Mouse (Mus musculus): ENCODE measurements around the gene Acy3. TPM values are rescaled to one million over a fixed set of nuclear protein-coding genes. Genes with fewer than 3 reads are reported as not detected.
A peak's percentile ranks its signal among the peaks of the same experiment; 100 is the strongest.

Gene Acy3
- total and polyA plus RNA-seq, 3 experiments, result 5.9 to 12.1 TPM; not detected in 1

- no peaks in the 10 kb centered on the region for H3K4me1 ChIP-seq (ENCODE audit: control insufficient read depth in 1 of 2, insufficient read depth in 2 of 2, low read length in 2 of 2)
- H3K79me2 ChIP-seq (ENCODE audit: control insufficient read depth, insufficient read depth, low read length, poor library complexity), result no peaks in the 10 kb centered on the region
- no peak overlapping the region for H3K27ac ChIP-seq (ENCODE audit: control insufficient read depth, low read depth, low read length)
- no peak overlapping the region for H3K4me3 ChIP-seq (ENCODE audit: control insufficient read depth in 1 of 2, insufficient read depth in 1 of 2, low read depth in 2 of 2, low read length in 2 of 2)
- no peaks in the 10 kb centered on the region for H3K9me3 ChIP-seq (replicated peaks; ENCODE audit: insufficient read depth, low read length)
- H3K9ac ChIP-seq (ENCODE audit: control insufficient read depth, low read depth, low read length, poor library complexity, severe bottlenecking), result no peak overlapping the region
- TF ChIP-seq USF2 (IDR thresholded peaks at IDR 0.05; ENCODE audit: borderline replicate concordance in 1 of 2, insufficient read depth in 1 of 2, low read depth in 1 of 2, low read length in 2 of 2) (no peak), ETS1 (IDR thresholded peaks at IDR 0.05; ENCODE audit: low read depth, low read length) (no peak), CTCF (IDR thresholded peaks at IDR 0.05 in 2 of 3, conservative IDR thresholded peaks at IDR 0.05 in 1 of 3; ENCODE audit: control insufficient read depth in 1 of 3, insufficient read depth in 1 of 3, low read depth in 2 of 3, low read length in 3 of 3, poor library complexity in 1 of 3, severe bottlenecking in 1 of 3) (peak; percentile 42 to 49 (median 45)), RAD21 (IDR thresholded peaks at IDR 0.05; ENCODE audit: low read depth, low read length) (no peak)
- peak; percentile 42 for DNase-seq (ENCODE audit: low read depth, low spot score)
- no peaks in the 10 kb centered on the region for H3K36me3 ChIP-seq (ENCODE audit: control insufficient read depth in 1 of 2, insufficient read depth in 2 of 2, low read length in 2 of 2)
- H3K27me3 ChIP-seq (ENCODE audit: control insufficient read depth in 1 of 2, insufficient read depth in 2 of 2, low read length in 2 of 2), result 0 out of 4 replicates have a peak, but pooled peaks cover 0 to 2% of the 10 kb centered on the region in 2 experiments
Measured at GRCm38 (mm10) chr19:3962469-3962868, 23.9 kb upstream of the Acy3 start.

DNA sequence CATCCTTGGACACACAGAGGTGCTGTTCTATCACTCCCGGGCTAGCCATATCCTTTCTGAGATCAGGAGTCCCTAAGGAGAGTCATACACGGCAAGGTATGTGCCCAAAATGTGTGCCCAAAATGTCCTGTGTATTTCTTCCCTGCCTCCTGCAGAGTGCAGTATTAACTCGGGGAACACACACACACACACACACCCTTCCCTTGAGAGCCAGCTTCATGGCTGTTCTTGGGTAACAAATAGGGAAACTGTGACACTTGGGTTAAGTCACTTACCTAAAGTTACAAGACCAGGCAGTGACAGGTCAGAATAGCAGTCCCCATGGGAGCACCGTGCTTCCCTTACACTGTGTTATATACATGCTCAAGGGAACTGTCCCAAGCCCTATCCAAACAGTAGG, 22.3 kb upstream of the Acy3 start:
- Histone ChIP-seq H3K36me3 (ENCODE audit: control insufficient read depth in 1 of 2, insufficient read depth in 2 of 2, low read length in 2 of 2) (no peaks in the 10 kb centered on the region), H3K4me3 (ENCODE audit: control insufficient read depth in 1 of 2, insufficient read depth in 1 of 2, low read depth in 2 of 2, low read length in 2 of 2) (no peak overlapping the region), H3K27ac (ENCODE audit: control insufficient read depth, low read depth, low read length) (no peak overlapping the region), H3K79me2 (ENCODE audit: control insufficient read depth, insufficient read depth, low read length, poor library complexity) (no peaks in the 10 kb centered on the region), H3K27me3 (ENCODE audit: control insufficient read depth in 1 of 2, insufficient read depth in 2 of 2, low read length in 2 of 2) (no peaks in the 10 kb centered on the region), H3K9me3 (replicated peaks; ENCODE audit: insufficient read depth, low read length) (no peaks in the 10 kb centered on the region), H3K9ac (ENCODE audit: control insufficient read depth, low read depth, low read length, poor library complexity, severe bottlenecking) (no peak overlapping the region), H3K4me1 (ENCODE audit: control insufficient read depth in 1 of 2, insufficient read depth in 2 of 2, low read length in 2 of 2) (no peaks in the 10 kb centered on the region)
- TF ChIP-seq RAD21 (IDR thresholded peaks at IDR 0.05; ENCODE audit: low read depth, low read length) (peak; percentile 20), POLR2A (IDR thresholded peaks at IDR 0.05; ENCODE audit: control insufficient read depth in 1 of 2, insufficient read depth in 1 of 2, low read depth in 1 of 2, low read length in 2 of 2, poor library complexity in 1 of 2) (no peak), SMC3 (IDR thresholded peaks at IDR 0.05; ENCODE audit: low read depth, low read length) (peak; percentile 20; the same call in 1 of the 2 replicates), CTCF (IDR thresholded peaks at IDR 0.05 in 2 of 3, conservative IDR thresholded peaks at IDR 0.05 in 1 of 3; ENCODE audit: control insufficient read depth in 1 of 3, insufficient read depth in 1 of 3, low read depth in 2 of 3, low read length in 3 of 3, poor library complexity in 1 of 3, severe bottlenecking in 1 of 3) (peak in 1 of 3 experiments; percentile 17; a peak in 1 of 6 replicates)
- DNase-seq (ENCODE audit: low read depth, low spot score), result no peak

GRCm38 (mm10) chr19:3966330-3967075, 19.9 kb upstream of the Acy3 start:
- Histone ChIP-seq H3K4me3 (ENCODE audit: control insufficient read depth in 1 of 2, insufficient read depth in 1 of 2, low read depth in 2 of 2, low read length in 2 of 2) (no peak overlapping the region), H3K27ac (ENCODE audit: control insufficient read depth, low read depth, low read length) (no peak overlapping the region), H3K27me3 (ENCODE audit: control insufficient read depth in 1 of 2, insufficient read depth in 2 of 2, low read length in 2 of 2) (0 out of 4 replicates have a peak, but pooled peaks cover 1 to 2% of the 10 kb centered on the region in 2 experiments), H3K9ac (ENCODE audit: control insufficient read depth, low read depth, low read length, poor library complexity, severe bottlenecking) (no peak overlapping the region), H3K9me3 (replicated peaks; ENCODE audit: insufficient read depth, low read length) (no peaks in the 10 kb centered on the region), H3K79me2 (ENCODE audit: control insufficient read depth, insufficient read depth, low read length, poor library complexity) (no peaks in the 10 kb centered on the region), H3K4me1 (ENCODE audit: control insufficient read depth in 1 of 2, insufficient read depth in 2 of 2, low read length in 2 of 2) (no peaks in the 10 kb centered on the region), H3K36me3 (ENCODE audit: control insufficient read depth in 1 of 2, insufficient read depth in 2 of 2, low read length in 2 of 2) (no peaks in the 10 kb centered on the region)
- DNase-seq (ENCODE audit: low read depth, low spot score), result no peak
- TF ChIP-seq EP300 (IDR thresholded peaks at IDR 0.05; ENCODE audit: low read depth in 1 of 2, low read length in 2 of 2) (no peak), MAFK (IDR thresholded peaks at IDR 0.05; ENCODE audit: borderline replicate concordance, low read depth, low read length) (no peak), ZMIZ1 (IDR thresholded peaks at IDR 0.05; ENCODE audit: low read depth, low read length) (no peak), ZKSCAN1 (IDR thresholded peaks at IDR 0.05; ENCODE audit: low read depth, low read length) (no peak), HCFC1 (IDR thresholded peaks at IDR 0.05; ENCODE audit: low read depth, low read length) (no peak), CTCF (IDR thresholded peaks at IDR 0.05 in 2 of 3, conservative IDR thresholded peaks at IDR 0.05 in 1 of 3; ENCODE audit: control insufficient read depth in 1 of 3, insufficient read depth in 1 of 3, low read depth in 2 of 3, low read length in 3 of 3, poor library complexity in 1 of 3, severe bottlenecking in 1 of 3) (peak in 1 of 3 experiments; percentile 6; a peak in 1 of 6 replicates)

All from MEL (cell line).